Mouse (Mus musculus) kidney, postnatal 36 days (tissue): ENCODE measurements around the gene Srrm3.

Source experiments
- DNase-seq, 2 experiments: peaks; one replicate each; pipeline ENCODE4 v3.0.0; 2021 to 2022; ENCODE audit warnings: mixed read lengths in 2 of 2

Gene Srrm3

DNA sequence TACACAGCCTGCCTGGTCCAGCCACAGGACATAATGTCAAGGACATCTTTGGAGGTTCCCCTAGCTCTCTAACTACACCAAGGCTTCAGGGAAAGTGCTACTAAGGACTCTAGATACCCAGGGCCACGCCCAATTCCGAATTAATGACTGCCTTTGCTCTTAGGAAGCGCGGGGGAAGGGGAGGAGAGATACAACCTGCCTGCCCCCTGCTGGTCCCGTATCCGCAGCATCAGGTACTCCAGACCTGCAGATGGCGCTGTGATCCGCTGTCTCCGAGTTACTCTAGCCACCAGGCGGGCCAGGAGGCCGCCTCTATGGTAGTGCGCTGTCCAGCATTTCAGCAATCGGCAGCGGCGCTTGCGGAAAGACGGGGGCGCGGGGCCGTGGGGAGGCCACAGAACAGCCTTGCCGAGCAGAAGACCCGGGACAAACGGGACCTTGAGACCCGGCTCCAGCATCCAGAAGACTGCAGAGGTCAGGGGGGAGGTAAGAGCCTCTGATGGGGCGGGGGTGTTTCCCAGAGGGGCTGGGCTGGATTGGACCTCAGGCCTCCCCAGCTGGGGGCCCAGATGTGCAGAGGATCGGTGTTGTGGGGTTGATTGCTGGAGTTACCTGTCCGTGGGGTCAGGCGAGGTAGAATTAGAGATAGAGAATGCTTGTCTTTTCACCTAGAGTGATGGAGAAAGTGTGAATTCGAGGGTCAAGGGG, at the start of gene Srrm3:
TSS of gene Srrm3 (plus strand) at position 336 of the 708 bp plus-strand sequence.
- peak; percentile 87 to 95 for DNase-seq

DNA sequence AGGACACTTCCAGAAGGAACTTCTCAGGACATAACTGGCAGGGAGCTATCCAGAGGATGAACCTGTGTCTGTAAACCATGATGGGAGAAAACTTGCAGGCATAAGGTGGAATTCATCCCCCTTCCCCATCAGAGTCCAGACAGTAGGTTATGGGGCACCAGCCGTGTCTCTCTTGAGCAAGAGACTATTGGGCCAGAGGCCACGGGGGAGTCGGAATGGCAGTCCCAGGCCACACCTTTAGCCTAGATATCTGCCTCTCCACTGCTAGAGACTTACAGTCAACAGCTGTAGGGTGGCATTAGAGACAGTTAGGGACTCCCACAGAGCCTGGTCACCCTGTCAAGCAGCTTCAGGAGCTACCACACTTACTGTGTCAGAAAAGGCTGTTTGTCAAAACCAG, 44.8 kb upstream of the Srrm3 start:
- DNase-seq, result no peak

DNA sequence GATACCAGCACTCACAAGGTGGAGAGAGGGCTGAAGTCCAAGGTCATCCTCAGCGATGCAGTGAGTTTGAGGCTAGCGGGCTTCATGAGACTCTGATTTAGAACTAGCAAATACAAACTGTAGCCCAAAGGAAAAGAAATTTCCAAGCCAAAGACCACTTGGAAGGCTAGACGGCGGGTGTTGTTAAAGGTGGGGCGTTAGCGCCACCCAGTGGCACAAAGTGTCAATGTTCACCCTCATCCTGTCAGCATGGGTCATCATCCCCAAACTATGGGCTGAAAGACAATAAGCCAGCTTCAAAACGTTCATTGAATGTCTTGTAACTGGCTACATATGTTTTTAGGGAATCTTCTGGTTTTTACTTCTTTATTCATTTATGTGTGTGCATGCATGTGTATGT, 43.2 kb upstream of the Srrm3 start:
- DNase-seq, result peak; percentile 63 to 85

DNA sequence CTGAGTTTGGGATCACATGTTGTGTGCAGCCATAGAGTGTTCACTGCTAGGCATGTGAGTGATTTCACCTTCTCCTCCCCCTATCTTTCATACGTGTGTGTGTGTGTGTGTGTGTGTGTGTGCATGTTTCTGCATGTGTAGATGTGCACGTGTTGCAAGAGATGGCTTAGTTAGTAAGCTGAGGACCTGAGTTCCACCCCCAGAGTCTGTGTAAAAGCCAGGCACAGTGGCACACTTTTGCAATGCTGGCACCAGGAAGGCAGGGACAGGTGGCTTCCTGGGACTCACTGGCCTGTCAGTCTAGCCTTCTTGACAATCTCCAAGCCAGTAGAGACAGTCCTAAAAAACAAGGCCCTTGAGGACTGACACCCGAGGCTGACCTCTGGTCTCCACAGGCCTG, 41.7 kb upstream of the Srrm3 start:
- DNase-seq, result no peak

DNA sequence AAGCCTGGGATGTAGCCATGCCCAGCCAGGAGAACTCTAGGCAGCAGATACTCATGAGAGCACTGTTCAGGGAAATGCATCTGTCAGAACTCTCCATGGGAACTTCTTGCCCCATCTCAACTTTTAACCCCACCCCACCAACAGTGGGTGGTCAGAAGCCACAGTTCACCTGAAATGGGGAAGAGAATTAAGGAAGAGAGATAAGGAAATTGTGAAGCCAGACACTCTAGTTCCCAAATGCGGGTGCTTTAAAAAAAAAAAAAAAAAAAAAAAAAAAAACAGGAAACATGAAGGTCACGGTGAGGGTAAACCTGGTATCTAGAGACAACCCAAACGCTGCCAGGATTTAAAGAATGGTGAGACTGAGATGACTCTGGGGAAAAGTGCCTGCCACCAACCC, 34.2 kb upstream of the Srrm3 start:
- no peak for DNase-seq

DNA sequence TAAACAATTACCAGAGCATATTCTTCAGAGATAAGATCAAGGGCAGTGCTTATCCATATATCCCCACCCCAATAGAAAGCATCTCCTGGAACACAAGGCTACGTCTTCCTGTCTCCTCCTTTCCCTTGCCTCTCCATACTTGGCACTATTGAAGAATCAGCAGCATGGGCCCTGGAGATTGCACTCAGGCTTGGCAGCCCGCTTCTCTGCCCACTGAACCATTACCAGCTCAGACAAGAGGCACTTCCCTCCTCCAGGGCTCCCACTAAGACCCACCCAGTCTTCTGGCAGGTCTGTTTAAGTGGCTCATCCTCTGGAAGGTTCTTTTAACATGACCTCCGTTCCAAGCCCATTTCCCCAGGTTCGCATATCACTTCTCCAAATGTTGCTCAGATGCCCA, 30.1 kb upstream of the Srrm3 start:
- DNase-seq, result peak; percentile 59 to 65

DNA sequence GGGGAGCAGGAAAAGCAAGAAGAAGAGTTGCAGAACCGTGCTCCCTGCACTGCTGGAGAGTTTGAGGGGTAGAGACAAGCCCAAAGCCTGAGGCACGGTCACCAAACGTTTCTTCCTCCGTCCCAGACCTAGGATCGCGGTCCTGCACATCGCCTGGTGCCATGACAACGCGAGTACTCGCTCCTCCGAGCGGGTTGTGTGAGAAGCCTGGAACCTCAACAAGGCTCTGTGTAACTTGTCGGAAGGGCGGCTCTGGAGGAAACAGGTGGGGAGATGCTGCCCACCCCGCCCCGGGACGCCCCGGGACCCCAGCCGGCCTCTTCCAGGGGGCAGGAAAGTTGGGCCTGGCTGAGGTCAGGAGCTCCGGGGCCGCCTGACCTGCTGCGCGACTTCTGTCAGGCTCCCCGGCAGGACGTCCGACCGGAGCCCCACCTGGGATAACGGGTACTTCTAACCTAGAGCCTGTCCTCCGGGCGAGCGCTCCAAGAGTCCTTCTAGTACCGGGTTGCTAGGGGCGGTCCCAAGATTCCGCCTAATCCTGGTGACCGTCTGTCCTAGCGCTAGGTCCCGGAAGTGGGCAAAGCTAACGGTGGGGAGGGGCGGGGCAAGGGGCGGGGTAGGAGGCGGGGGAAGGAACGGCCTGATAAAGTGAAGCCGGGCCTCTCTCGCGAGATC, 28.8 kb upstream of the Srrm3 start, which contains the start of gene Styxl1:
TSS of gene Styxl1 (minus strand) at position 590 of the 675 bp plus-strand sequence.
- peak in 1 of 2 experiments; percentile 49 for DNase-seq

DNA sequence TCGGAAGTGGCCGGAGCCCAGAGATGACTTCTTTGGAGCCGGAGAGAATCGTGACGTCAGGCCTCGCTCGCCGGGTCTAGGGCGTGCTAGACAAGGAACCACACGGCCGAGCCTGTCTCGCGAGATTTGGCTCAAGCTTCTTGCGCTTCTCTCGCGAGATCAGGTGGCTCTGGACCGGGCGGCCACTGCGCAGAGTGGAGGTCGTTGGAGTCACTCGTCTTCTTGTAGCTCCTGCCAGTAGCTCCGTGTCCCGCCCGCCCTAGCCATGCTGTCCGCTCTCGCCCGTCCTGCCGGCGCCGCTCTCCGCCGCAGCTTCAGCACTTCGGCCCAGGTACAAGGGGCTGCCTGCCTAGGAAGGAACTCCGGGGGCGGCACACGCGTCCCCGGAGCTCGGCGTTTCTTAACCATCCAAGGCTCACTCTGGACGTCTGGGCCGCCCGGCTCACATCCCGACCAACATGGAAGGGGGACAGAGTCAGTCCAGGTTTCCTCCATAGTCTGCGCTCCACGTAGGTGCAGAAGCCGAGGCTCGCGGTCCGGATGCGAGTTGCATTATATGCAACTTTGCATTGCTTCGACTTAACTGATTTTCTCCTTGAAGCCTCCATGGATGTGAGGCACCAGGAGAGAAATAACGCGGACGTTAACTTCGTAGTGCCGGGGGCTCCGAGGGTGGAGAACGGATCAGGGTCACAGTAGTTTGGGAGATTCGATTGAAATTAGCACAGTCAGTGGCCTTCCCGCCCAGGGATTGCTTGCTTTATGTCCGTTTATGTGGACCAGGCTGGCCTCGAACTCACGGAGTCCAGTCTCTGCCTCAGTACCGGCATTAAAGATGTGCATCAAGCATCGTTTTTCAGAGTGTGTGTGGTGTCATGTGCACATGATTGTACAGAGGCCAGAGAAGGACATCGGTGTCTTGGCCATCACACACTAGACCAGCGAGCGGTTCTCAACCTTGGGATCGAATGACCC, 27.9 kb upstream of the Srrm3 start, which contains the start of gene Mdh2:
TSS of gene Mdh2 (plus strand) at position 10 of the 975 bp plus-strand sequence.
- peak; percentile 100 for DNase-seq

DNA sequence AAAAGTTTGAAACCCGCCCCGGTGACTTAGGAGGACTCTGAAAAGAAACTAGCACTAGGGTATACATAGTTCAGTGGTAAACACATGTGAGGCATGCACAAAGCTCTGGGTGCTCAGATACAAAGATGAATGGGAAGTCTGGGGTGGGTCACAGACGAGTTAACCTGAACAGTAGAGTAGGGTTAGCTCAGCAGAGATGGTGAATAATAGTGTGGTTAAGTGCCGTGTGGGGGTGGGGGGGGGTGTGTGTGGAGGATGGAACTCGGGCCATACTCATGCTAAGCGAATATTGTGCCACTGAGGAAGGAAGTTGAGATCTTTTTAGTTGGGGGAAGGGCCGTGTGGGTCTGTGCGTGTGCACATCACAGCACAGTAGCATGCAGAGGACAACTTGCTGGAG, 26.4 kb upstream of the Srrm3 start:
- DNase-seq, result no peak

DNA sequence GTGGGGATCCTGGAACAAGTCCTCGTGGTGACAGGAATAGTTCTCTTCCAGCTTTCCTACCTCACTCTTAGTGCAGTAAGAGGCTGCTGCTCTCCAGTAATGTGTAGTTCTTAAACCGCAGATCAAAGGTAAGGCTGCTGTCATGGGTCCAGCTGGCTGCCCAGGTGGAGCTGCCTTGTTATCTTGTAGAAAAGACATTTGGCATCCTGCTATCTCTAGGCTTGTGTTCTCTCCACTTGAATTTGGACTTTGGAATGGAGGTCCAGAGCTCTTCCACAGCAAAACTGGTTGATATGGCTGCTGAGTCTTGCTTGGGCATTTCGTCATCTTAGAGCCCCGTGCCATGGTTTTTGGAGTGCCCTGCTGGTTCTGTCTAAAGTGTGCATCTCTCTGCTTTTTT, 23.8 kb upstream of the Srrm3 start:
- peak in 1 of 2 experiments; percentile 23 for DNase-seq

DNA sequence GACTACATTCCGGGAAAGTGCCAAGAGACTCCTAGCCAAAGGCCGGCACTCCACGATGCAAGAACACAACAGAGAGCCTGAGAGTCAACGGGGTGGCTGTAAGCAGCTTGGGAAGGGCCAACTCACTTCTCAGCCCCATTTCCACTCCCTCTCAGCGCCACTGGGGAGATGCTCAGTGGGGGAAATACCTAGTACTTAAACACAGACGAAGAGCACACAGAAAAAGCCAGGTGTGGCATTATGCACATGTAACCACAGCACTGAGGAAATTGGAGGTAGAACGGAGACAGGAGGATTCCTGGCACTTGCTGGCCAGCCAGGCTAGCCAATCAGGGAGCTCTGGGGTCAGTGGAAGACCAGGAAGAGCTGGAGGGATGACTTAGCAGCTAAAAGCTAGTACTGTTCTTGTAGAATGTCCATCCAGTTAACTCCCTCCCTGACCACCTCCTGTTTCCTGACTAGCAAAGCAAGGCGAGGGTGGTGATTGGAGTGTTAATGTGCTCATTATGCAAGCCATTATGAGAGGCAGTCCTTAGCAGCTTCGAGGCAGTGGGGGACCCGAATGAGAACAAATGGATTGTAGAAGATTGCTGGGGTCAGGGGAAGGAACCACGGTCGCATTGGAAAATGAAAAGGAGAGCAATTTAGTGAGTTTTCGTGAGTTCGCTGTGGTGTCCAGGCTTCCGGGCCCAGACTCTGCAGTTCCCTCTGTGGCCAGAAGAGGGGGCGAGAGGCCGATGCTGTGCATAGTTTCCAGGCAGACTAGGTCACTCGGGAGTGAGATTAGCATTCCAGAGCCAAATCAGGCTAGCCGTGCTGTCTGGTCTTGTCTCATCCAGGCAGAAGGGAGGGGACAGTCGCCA, 12.5 kb upstream of the Srrm3 start:
- peak; percentile 83 to 92 for DNase-seq

DNA sequence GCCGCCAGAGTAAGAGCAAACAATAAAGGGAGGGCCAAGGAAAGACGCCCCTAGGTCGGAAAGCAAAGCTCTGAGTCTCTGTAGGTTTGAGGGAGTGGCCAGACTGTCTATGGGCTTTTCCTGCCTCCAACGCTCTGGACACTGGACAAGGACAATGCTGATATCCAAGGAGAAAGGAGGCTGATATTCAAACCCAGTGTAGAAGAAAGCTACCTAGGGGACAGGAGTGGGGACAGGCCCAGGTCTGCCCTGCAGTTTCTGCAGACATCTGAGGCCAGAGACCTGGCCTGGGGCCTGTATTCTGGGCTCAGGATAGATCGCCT, 11.9 kb upstream of the Srrm3 start:
- no peak for DNase-seq

DNA sequence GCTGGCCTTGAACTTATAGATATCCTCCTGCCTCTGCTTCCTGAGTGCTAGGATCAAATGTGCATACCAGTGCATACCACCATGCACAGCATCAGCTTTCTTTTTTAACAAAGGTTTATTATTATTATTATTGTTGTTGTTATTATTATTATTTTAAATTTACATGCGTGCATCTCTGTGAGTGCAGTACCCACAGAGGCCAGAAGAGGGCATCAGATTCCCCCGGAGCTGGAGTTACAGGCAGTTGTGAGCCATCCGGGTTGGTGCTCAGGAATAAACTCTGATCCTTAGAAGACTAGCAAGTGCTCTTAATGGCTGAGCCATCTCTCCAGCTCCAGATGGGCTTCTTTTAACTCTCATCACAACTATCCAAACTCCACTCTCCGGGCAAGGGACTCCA, 6.9 kb upstream of the Srrm3 start:
- DNase-seq, result peak in 1 of 2 experiments; percentile 25

DNA sequence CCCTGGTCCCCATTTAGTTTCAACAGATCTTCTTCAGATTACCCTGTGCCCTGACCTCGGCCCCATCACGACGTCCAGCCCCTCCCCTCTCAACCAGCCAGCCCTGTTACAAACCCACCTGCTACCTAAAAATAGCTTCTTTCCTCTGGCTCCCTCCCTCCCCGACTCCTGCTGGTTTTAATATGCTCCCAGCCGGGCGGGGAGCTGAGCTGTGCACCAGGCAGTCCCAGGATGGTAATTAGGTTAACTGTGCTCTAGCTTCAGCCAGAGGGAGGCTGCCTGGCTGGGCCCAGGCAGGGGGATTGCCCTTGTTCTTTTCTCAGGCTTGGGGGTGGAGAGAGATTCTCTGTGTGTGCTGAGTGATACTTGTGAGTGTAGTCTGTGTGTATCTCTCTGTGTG, 5.8 kb upstream of the Srrm3 start:
- no peak for DNase-seq

DNA sequence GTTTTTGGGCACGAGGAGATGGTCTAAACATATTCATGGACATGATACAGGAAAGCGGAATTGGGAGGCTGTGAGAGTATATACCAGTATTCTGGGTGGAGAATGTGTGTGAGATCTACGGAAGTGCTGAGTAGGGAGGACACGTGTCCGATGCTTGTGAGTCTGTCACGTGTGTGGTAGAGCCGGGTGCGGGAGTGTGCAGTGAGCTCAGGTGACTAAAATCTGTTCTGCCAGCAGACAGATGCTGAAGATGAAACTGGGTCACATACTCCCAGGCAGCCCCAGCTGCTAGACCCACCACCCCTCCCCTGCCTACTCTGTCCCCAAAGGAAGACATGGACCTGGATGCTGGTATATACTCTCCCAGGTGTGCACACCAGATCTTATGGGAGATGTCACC, 4.0 kb upstream of the Srrm3 start:
- DNase-seq, result no peak

DNA sequence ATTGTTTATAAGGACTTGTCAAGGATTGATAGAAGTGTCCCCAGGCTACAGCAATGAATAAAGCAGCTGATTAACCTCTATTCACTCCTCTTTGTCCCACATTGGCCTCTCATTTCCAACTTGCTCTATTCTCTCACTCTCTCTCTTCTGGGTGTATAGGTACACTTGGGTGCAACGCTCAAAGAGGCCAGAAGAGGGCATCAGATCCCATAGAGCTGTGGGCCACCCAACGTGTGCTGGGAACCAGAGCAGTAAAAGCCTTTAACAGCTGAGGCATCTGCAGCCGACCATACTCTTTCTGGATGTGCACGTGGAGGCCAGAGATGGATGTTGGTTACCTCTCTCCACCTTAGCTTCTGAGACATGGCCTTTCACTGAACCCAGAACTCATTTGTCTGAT, 3.6 kb upstream of the Srrm3 start:
- DNase-seq, result peak in 1 of 2 experiments; percentile 15

DNA sequence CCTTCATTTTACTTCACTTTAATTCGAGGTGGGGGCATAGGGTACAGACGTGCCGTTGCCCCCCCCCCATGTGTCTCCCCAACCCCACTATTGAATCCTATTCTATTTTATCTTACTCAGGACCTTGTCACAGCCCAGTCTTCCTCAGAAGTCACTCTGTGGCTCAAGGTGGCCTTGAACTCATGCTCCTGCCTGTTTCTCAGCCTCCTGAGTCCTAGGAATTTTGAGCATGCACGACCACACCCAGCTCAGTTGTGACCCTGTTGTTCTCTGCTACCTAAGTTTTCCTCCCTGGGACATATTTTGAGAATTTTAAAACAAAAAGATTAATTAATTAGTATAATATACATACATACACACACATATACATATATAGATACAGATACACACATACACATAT, 3.0 kb upstream of the Srrm3 start:
- DNase-seq, result no peak

DNA sequence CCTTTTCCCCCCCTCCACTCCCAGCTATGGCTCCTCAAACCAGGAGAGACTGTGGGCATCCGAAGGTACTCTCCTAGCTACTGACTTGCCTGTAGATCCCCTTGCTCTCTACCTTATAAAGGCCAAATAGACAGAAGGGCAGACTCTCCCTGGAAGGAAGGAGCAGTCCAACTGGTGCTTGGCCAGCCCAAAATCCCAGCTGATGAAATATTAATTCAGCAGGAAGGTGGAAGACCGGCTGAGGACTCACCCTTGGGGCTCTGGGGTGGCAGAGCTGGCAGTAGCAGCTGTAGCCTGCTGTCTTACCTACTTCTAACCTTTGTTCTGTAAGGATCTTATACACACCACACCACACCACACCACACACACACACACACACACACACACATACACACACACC, 2.0 kb upstream of the Srrm3 start:
- no peak for DNase-seq

DNA sequence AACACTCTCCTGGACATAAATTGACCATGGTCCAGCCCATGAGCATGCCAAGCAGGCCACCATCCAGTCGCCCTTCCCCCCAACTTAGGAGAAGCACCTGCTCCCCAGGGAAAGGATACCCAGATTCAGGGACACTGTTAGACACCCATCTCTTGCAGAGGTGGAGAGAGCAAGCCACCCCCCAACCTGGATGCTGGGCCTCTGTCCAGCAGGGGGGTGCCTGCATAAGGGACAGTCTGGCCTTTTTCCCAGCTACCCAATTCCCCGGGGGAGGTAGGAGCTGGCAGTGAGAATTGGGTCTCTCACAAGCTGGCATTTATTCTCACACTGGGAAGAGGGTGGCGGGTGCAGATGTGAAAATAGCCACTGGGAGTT, 560 bp downstream of the Srrm3 start:
- DNase-seq, result no peak

DNA sequence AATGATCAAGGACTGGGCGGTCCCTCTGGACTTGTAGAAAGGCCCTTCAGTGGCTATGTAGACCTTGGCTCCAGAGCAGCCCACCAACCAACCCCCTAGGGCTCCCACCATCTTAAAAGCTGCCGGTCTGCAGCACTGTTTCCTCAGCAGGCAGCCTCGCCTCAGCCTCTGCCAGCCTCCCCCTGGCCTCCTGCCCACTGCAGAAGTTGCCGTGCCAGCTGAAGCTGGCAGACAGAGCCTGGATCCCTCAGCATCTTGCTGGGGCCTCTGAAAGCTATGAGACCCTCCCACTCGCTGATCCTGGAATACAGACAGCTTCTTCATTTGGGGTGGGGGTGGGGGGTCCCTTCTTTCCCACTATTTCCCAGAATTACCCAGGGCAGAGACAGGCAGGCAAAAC, 6.3 kb downstream of the Srrm3 start:
- no peak for DNase-seq

DNA sequence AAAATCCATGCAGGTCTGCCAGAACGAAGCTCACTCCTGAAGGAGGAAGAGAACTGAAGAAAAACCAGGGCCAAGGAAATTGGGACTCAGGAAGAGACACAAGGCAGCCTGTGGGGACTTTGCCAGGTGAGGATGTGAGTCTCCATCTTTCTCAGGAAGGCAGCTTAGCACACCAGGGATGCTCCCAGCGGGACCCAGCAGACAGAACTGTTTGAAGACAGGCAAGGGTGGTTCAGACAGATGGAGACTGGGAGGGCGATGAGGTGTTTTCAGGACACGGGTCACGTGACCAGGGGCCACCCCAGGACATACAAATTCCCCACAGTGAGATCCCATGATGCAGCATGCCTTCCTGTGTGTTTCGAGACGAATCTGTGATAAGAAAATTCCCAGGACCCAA, 11.8 kb downstream of the Srrm3 start:
- DNase-seq, result no peak

DNA sequence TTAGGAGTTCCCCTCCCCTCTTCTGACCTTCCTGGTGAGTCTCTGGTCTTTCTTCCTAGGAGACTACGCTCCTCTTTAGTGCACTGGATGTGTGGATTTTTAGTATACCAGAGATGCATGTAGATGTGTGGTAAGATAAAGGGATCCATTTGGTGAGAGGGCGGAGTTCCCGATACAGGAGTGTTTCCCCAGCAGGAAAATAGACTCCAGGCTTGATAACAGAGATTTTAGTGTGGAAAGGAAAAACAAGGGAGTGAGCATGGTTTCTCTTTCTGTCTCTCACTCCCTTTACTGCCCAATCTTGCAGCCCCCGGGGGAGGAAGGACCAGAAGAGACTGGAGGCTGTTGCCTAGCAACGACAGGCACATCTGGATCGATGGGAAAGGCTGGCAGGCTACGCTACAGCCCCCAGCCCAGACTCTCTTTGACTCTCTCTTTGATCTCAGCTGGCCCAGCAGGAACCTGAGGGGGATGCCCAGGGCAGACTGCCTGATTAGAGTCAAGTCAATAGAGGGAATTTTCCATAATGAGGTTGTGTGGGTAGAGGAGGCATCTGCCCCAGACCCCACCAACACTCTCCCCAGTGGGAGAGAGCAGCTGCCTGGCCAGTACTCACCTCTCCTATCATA, 15.7 kb downstream of the Srrm3 start:
- no peak for DNase-seq
